Mouse (Mus musculus) left cerebral cortex, postnatal 14 days (tissue): ENCODE data around the gene Ly6g6c. TPM values are rescaled to one million over a fixed set of nuclear protein-coding genes. Genes with fewer than 3 reads are reported as not detected.

Source experiments
- DNase-seq, 2 experiments: peaks; one replicate each; pipeline ENCODE4 v3.0.0; 2021 to 2022; ENCODE audit warnings: low spot score in 2 of 2, mixed read lengths in 1 of 2
- intact Hi-C: fragments of 180-260 bp; cut with DNase I; formaldehyde crosslinking; loops from one replicate; pipeline ENCODE4 v1.15.1; 2025
- total RNA-seq, 2 experiments: library from RNA; stranded (reverse); gene quantifications; 2 replicates each; pipeline ENCODE4 v1.2.3; 2021

Ly6g6c gene
- total RNA-seq, 2 experiments from 2014 or later, result not detected

DNA sequence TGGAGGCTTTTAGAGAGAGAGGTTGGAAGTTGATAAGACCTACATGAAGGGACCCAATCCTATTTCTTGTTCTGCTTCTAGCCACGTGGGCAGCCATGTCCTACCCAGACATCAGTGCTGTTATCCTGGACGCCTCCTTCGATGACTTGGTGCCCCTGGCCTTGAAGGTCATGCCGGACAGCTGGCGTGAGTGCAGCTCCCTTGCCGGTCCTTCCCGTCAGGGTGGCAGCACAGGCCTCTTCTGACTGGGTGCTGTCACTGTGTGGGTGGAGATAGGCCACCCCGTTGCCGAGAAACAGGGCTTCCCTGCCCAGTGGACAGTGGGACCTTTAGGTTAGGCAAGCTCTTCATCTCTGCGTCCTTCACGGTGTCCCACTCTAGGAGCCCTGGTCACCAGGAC lies 36.0 kb downstream of the Ly6g6c start:
- intact Hi-C loops, result no loop called here
- DNase-seq, result no peak

DNA sequence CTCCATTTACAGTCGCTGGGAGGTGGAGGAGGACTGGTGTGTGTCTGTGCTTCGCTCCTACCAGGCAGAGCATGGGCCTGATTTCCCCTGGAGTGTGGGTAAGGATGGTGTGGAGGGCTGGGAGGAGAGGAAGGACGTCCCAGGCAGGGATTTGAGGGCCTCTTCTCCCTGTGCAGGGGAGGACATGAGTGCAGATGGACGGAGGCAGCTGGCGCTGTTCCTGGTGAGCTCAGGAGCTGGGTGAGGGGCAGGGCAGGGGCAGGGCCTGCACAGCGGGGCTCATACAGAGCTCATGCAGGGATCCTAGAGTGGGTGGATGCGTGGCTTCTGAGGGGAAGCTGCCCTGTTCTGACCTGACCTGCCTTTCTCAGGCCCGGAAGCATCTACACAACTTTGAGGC lies 37.1 kb downstream of the Ly6g6c start:
- intact Hi-C loops, result no loop called here
- no peak for DNase-seq

DNA sequence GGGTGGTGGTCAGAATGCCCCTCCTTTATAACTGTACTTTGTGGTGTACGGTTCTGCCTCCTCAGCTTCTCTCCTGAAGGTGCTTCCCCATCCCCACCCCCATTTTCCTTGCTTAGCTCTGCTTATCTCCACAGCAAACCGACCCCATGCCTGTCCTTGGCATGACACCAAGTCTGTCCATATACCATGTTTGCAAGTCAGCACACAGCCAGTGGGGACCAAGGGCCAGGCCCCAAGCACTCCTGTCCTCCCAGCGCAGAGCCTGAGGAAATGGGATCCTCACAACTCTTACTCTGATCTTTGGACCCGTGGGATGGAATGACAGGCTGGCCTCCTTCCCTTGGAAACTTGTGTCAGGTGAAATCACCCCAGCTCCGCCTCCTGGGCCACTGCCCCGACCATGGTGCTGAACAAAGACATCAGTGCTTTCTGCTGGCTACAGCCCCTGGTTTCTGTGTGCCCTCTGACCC lies 38.1 kb downstream of the Ly6g6c start:
- no peak for DNase-seq
- intact Hi-C loops, result no loop called here

DNA sequence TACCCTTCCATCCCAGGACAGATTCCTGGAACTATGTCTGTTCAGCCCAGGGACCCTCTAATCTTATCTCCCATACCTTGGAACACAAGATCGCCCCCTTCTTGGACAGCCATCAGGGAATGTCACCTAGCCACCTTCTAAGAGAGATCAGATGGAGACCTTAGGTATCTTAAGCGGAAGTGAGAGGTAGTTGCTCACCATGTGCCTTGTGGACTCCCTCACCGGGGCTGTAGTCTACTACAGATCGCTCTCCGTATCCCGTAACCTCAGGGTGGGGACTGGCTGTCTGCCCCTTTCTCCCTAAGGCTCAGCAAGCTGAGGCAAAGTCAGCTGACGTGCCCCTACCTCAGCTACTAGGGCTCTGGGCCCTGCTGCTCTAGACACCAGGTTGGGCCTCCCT lies 38.9 kb downstream of the Ly6g6c start:
- intact Hi-C loops, result no loop called here
- no peak for DNase-seq

DNA sequence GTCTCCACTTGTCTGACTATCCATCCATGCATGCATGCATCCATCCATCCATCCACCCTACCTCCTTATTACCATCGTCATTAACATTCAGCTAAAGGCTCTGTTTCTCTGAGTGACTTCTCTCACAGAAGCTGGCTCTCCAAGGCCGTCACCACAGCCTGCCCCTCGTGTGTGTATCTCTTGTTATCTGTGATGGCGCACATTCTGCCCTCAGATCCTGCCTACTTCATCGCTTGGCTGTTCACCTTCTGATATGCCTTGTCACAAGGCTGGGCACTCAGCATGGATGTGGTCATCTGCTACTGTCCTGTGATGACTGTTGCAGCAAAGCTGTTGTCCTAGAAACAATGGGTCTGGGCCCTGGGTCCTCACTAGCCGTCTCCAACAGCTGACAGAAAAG lies 39.6 kb downstream of the Ly6g6c start:
- intact Hi-C loops, result no loop called here
- DNase-seq, result no peak

DNA sequence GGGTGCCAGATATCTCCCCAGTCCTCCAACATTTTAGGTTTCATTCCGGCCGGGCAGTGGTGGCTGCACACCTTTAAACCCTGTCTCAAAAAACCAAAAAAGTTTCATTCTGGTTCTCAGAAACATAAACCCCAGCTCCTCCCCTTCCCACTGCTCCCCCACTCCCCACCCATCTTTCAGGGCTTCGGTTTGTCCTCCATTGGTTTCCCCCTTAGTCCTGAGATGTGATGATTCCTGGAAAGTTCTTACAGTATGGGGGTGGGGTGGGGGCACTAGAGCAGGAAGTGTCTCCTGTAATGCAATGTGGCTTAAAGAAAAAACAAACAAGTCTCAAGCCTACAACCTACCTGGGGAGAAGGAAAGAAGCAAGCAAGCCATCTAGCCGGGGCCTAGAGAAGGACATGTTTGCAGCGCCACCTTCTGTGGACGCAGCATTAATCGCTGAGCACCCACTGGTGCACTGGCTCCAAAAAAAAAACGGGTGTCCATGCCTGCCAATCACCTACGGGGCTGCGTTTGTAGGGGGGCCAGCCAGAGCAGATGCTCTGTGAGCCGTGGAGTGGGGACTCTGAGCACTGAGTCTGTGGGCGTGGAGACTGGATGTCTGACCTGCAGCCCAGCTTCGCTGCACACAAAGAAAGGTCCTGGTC lies 40.7 kb downstream of the Ly6g6c start:
- intact Hi-C loops, result loop anchor here (2.0 kb wide), 1 partner anchor 85 kb away; no protein-coding TSS in a partner anchor
- DNase-seq, result peak in 1 of 2 experiments; percentile 35

DNA sequence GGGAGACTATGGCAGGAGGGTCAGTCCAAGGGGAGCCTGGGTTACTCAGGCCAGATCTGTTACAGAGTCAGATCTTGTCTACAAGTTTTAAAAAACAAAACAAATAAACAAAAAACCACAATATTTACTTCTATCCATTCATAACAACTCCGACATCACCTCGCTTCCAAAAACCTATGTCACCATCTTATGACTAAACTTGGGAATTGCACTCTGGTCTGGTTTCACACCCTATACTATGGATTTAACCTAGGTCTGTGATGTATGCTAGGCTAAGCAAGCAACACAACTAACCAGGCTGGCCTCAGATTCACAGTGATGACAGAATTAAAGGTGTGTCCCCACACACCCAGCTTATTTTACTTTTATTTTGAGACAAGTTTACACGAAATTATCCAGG lies 41.3 kb downstream of the Ly6g6c start:
- no peak for DNase-seq
- intact Hi-C loops, result loop anchor here (2.0 kb wide), 1 partner anchor 86 kb away; no protein-coding TSS in a partner anchor

DNA sequence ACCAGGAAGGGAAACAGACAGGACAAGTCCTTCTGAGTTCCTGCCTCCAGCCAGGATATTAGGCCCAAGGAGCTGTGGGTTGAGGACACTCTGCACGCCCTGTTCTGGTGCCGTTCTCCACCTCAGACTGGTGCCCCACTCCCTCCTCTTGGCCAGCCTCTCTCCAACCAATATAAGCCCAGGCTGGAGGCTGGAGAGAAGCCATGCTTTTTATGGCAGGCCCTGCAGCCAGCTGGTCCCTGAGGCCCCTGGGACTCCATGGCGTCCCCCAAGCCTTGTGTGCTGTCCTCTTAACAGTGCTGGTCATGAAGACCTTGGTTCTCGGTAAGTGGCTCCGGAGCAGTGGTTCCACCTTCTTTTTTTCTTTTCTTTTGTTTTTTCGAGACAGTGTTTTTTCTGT lies 42.9 kb downstream of the Ly6g6c start, which contains the start of gene Ly6g5c:
Gene Ly6g5c (plus strand): TSS at position 183 of the 400 bp plus-strand sequence.
- intact Hi-C loops, result no loop called here
- no peak for DNase-seq

DNA sequence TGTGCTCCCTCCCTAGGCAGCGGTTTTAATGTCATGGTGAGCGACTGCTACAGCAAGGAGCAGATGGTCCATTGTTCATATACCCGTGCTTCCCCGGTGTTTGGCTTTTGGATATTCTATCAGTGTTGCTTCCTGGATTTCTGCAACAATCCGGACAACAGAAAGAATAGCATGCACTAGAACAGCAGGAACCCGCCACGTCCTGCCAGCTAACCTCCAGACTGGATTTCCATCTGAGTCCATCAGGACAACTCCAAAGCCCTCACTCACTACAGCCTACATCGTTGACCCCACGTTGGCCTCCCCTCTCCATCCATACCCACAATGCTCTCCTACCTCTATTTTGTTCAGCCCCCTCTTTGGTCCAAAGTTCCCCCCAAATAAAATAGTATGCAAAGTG lies 46.6 kb downstream of the Ly6g6c start:
- intact Hi-C loops, result no loop called here
- no peak for DNase-seq

DNA sequence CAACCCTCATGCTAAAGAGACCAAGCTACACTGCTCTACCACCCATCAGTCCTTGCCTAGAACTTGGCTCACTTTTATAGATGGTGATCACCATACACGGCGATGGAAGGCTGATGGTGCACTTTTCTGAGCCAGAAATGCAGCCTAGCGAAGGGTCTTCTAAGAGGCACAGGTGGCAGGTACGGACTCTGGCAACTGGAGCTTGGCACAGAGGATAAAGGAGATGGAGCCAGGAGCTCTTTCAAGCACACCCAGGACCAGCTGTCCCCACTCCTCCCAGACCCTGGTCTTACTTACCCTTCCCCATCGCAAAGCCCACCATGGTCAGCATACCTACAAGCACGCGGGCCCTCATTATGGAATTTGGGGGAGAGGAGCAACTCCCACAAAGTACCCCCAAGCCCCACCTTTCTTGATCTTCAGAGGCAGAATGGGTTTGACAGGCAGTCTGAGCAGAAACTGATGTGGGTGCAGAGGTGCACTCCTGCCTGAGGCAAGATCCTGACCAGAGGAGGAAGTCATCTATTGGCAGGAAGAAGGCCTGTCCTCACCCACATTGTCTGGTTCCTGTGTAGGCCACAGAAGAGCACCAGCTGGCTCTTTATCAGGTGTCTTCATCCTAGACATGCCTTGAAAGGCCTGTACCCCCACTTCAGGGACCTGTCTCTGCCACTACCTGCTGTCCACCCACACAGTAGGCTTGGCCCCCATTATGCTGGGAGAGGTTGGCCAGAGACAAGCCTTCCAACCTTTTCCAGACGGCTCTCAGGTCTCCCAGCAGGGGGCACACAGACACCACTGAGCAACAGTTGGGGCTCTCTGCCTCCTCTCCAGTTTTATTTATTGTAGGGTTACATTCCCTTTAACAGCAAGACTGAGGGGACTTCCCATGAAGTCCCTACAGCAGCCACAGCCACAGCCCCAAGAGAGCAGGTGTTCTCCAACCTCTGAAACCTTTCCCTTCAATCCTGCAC lies 50.1 kb downstream of the Ly6g6c start, which contains the start of gene Ly6g5b:
Gene Ly6g5b (minus strand): TSS at position 383 of the 974 bp plus-strand sequence.
- intact Hi-C loops, result no loop called here
- no peak for DNase-seq

Other genes with a start within 250 kb of the Ly6g6c start
- 10 to 100 TPM; 58.2 to 59.3 TPM for gene Stk19, start 228.4 kb upstream of the Ly6g6c start, total RNA-seq
- 10 to 100 TPM; 33.5 to 35.8 TPM for gene Dxo, start 228.4 kb upstream of the Ly6g6c start, total RNA-seq
- 10 to 100 TPM; 68.5 to 73.1 TPM for gene Skiv2l, start 215.2 kb upstream of the Ly6g6c start, total RNA-seq
- 10 to 100 TPM; 29.1 to 30.5 TPM for gene Nelfe, start 215.0 kb upstream of the Ly6g6c start, total RNA-seq
- gene Cfb, start 202.9 kb upstream of the Ly6g6c start, total RNA-seq, result under 1 TPM in 1 of 2 experiments, not detected in 1; 0.20 TPM
- 1 to 10 TPM; 5.0 to 5.1 TPM for gene Zbtb12, start 185.9 kb upstream of the Ly6g6c start, total RNA-seq
- gene Gm20547, start 183.3 kb upstream of the Ly6g6c start, total RNA-seq, result under 1 TPM in 1 of 2 experiments, not detected in 1; 0.26 TPM
- gene C2, start 167.1 kb upstream of the Ly6g6c start, total RNA-seq, result 1 to 10 TPM; 2.5 to 2.9 TPM
- gene Ehmt2, start 166.9 kb upstream of the Ly6g6c start, total RNA-seq, result 100 to 1,000 TPM; 166 to 171 TPM
- under 1 TPM; 0.38 to 0.40 TPM for gene Slc44a4, start 150.9 kb upstream of the Ly6g6c start, total RNA-seq
- gene Neu1, start 134.1 kb upstream of the Ly6g6c start, total RNA-seq, result 10 to 100 TPM; 32.1 to 32.8 TPM
- gene Hspa1b, start 106.2 kb upstream of the Ly6g6c start, total RNA-seq, result 1 to 10 TPM; 3.3 to 3.5 TPM
- not detected for gene Gm20481, start 95.5 kb upstream of the Ly6g6c start, total RNA-seq
- 1 to 10 TPM; 5.5 to 6.7 TPM for gene Hspa1a, start 93.2 kb upstream of the Ly6g6c start, total RNA-seq
- under 1 TPM; 0.15 TPM for gene Hspa1l, start 92.7 kb upstream of the Ly6g6c start, total RNA-seq
- gene Lsm2, start 83.5 kb upstream of the Ly6g6c start, total RNA-seq, result 10 to 100 TPM; 19.9 to 25.7 TPM
- gene Vars, start 64.4 kb upstream of the Ly6g6c start, total RNA-seq, result 10 to 100 TPM; 43.1 to 48.6 TPM
- gene Vwa7, start 48.8 kb upstream of the Ly6g6c start, total RNA-seq, result under 1 TPM; 0.17 to 0.24 TPM
- under 1 TPM in 1 of 2 experiments, not detected in 1; 0.92 TPM for gene Sapcd1, start 37.4 kb upstream of the Ly6g6c start, total RNA-seq
- under 1 TPM; 0.59 to 0.75 TPM for gene Msh5, start 18.6 kb upstream of the Ly6g6c start, total RNA-seq
- gene Clic1, start 15.4 kb upstream of the Ly6g6c start, total RNA-seq, result 10 to 100 TPM; 10.1 to 13.8 TPM
- gene Ddah2, start 6.4 kb upstream of the Ly6g6c start, total RNA-seq, result 10 to 100 TPM; 16.9 to 19.4 TPM
- not detected for gene Mpig6b, start 796 bp downstream of the Ly6g6c start, total RNA-seq
- 1 to 10 TPM; 2.4 to 2.9 TPM for gene Ly6g6e, start 11.5 kb downstream of the Ly6g6c start, total RNA-seq
- gene Ly6g6d, start 12.7 kb downstream of the Ly6g6c start, total RNA-seq, result 1 to 10 TPM in 1 of 2 experiments, not detected in 1; 1.2 TPM
- not detected for gene Ly6g6f, start 20.2 kb downstream of the Ly6g6c start, total RNA-seq
- 100 to 1,000 TPM; 101 to 113 TPM for gene Abhd16a, start 23.9 kb downstream of the Ly6g6c start, total RNA-seq
- gene Ly6g5c, start 42.9 kb downstream of the Ly6g6c start, total RNA-seq, result not detected
- gene Ly6g5b, start 50.0 kb downstream of the Ly6g6c start, total RNA-seq, result under 1 TPM in 1 of 2 experiments, not detected in 1; 0.59 TPM
- gene Gpank1, start 56.1 kb downstream of the Ly6g6c start, total RNA-seq, result 10 to 100 TPM; 13.2 to 13.8 TPM
- 100 to 1,000 TPM; 195 to 225 TPM for gene Csnk2b, start 56.7 kb downstream of the Ly6g6c start, total RNA-seq
- 10 to 100 TPM; 24.6 TPM for gene D17H6S53E, start 61.0 kb downstream of the Ly6g6c start, total RNA-seq
- gene Apom, start 66.7 kb downstream of the Ly6g6c start, total RNA-seq, result not detected
- gene Bag6, start 69.8 kb downstream of the Ly6g6c start, total RNA-seq, result 100 to 1,000 TPM; 285 to 306 TPM
- gene Prrc2a, start 99.5 kb downstream of the Ly6g6c start, total RNA-seq, result 100 to 1,000 TPM; 272 to 274 TPM
- gene Aif1, start 110.7 kb downstream of the Ly6g6c start, total RNA-seq, result 10 to 100 TPM; 10.6 to 12.3 TPM
- gene Lst1, start 123.1 kb downstream of the Ly6g6c start, total RNA-seq, result 1 to 10 TPM; 5.8 to 7.8 TPM
- gene Ltb, start 129.1 kb downstream of the Ly6g6c start, total RNA-seq, result 1 to 10 TPM in 1 of 2 experiments, under 1 TPM in 1; 0.55 to 1.0 TPM
- not detected for gene Tnf, start 136.6 kb downstream of the Ly6g6c start, total RNA-seq
- gene Lta, start 140.0 kb downstream of the Ly6g6c start, total RNA-seq, result under 1 TPM; 0.42 to 0.72 TPM
- gene Gm16181, start 155.4 kb downstream of the Ly6g6c start, total RNA-seq, result not detected
- gene Atp6v1g2, start 168.3 kb downstream of the Ly6g6c start, total RNA-seq, result 100 to 1,000 TPM; 454 to 455 TPM
- gene Nfkbil1, start 170.4 kb downstream of the Ly6g6c start, total RNA-seq, result 10 to 100 TPM; 12.2 to 14.3 TPM
- gene Ddx39b, start 176.4 kb downstream of the Ly6g6c start, total RNA-seq, result 100 to 1,000 TPM; 221 to 230 TPM
- gene H2-D1, start 197.3 kb downstream of the Ly6g6c start, total RNA-seq, result 10 to 100 TPM; 18.1 to 18.5 TPM